Mouse (Mus musculus): ENCODE measurements at regions not wholly inside any gene's neighbourhood (a gene's known extent, or its start where the extent isn't known, plus 50 kb on each side); places are given as distances from the start of the nearest gene placed in this dataset.

DNA sequence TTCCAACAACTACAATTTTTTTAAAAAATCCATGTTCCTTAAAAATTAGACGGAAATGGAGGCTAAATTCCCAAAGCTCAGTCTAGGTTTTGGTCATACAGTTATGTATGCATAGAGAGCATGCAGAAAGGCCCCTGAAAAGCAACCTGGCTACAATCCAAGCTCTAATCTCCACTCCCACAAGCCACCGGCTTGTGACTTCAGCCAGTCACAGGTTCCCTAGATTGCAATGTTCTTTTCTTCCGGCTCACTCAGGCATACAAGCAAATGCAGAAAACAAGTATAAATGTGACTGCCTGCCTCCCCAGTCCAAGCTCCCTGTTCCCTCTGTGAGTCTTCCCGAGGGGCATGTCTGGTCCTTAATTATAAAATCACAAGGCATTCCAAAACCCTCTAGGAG lies 171.2 kb upstream of the Pou3f3 start:
- Histone ChIP-seq H3K4me1 (ENCODE audit: control insufficient read depth, insufficient read depth, low read length) (no peaks in the 10 kb centered on the region), H3K9me3 (replicated peaks; ENCODE audit: control insufficient read depth, insufficient read depth, low read length, poor library complexity, severe bottlenecking) (no peaks in the 10 kb centered on the region), H3K4me3 (ENCODE audit: low read depth, low read length) (no peak overlapping the region), H3K27me3 (ENCODE audit: control insufficient read depth, insufficient read depth, low read length, poor library complexity, severe bottlenecking) (no peaks in the 10 kb centered on the region), H3K36me3 (ENCODE audit: control insufficient read depth, insufficient read depth, low read length, poor library complexity, severe bottlenecking) (no peaks in the 10 kb centered on the region), H3K9ac (ENCODE audit: low read depth, poor library complexity, severe bottlenecking) (no peak overlapping the region), H3K27ac (ENCODE audit: insufficient read depth, low read length) (no peak overlapping the region)
- TF ChIP-seq POLR2A (IDR thresholded peaks at IDR 0.05; ENCODE audit: insufficient read depth, low read length): no peak
- no peak for TF ChIP-seq CTCF (IDR thresholded peaks at IDR 0.05; ENCODE audit: low read depth, low read length)
- no peak for TF ChIP-seq EP300 (IDR thresholded peaks at IDR 0.05; ENCODE audit: insufficient read depth, low read depth, low read length)

DNA sequence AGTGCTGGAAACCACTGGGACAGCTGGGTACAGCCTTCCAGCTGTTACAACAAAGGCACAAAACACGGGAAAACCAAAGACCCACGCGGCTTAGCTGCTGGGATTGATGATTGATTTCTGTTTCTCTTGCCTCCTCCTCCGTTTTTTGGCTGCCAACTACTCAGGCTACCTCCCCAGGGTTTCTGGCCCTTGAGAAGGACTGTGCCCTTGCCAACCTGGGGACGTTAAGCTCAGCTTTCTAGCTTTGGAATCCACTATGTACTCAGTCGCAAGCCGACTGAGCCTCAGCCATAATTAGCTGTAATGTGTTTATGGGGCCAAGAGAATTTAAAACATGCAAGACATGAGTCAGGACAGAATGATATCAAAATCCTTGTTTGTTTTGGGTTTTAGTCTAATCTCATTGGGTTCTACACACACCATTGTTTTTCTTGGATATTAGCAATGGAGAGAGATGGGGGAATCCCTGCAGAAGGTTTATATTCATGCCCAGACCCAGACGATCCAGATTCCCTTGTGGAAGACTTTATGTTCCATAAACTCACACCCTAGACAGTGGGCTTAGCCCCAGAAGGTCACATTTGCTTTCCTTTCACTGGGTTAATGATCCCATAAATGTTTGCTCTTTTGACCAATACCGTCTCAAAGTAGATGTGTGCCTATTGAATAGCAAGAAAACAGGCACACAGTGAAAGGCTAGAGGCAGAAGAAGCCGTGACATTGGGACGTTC lies 167.7 kb upstream of the Pou3f3 start:
- Histone ChIP-seq H3K27ac (ENCODE audit: insufficient read depth, low read length) (no peak overlapping the region), H3K27me3 (ENCODE audit: control insufficient read depth, insufficient read depth, low read length, poor library complexity, severe bottlenecking) (no peaks in the 10 kb centered on the region), H3K36me3 (ENCODE audit: control insufficient read depth, insufficient read depth, low read length, poor library complexity, severe bottlenecking) (no peaks in the 10 kb centered on the region), H3K4me1 (ENCODE audit: control insufficient read depth, insufficient read depth, low read length) (no peaks in the 10 kb centered on the region), H3K9me3 (replicated peaks; ENCODE audit: control insufficient read depth, insufficient read depth, low read length, poor library complexity, severe bottlenecking) (no peaks in the 10 kb centered on the region), H3K9ac (ENCODE audit: low read depth, poor library complexity, severe bottlenecking) (no peak overlapping the region), H3K4me3 (ENCODE audit: low read depth, low read length) (no peak overlapping the region)
- TF ChIP-seq CTCF (IDR thresholded peaks at IDR 0.05; ENCODE audit: low read depth, low read length): no peak
- TF ChIP-seq POLR2A (IDR thresholded peaks at IDR 0.05; ENCODE audit: insufficient read depth, low read length): no peak
- TF ChIP-seq EP300 (IDR thresholded peaks at IDR 0.05; ENCODE audit: insufficient read depth, low read depth, low read length): no peak

DNA sequence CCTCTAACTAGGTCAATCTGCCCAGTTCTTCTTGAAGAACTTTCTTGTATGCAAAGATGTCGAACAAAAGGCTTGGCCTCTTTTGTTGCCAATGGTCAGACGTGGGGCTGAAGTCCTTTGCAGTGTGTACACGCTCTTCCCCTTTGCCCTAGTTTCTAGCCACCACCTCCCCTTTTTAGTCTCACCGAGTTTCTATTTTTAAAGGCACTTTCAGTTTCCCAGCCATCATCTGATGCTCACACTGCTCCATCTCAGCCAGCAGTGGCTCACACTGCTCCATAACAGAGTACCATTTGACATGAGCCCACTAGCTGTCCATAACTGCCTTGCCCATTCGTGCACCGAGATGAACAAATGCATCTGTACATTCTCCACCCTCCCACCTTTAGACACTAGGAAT lies 162.7 kb upstream of the Pou3f3 start:
- TF ChIP-seq POLR2A (IDR thresholded peaks at IDR 0.05; ENCODE audit: insufficient read depth, low read length): no peak
- no peak for TF ChIP-seq EP300 (IDR thresholded peaks at IDR 0.05; ENCODE audit: insufficient read depth, low read depth, low read length)
- no peak for TF ChIP-seq CTCF (IDR thresholded peaks at IDR 0.05; ENCODE audit: low read depth, low read length)
- no peaks in the 10 kb centered on the region for H3K27me3 ChIP-seq (ENCODE audit: control insufficient read depth, insufficient read depth, low read length, poor library complexity, severe bottlenecking)
- no peaks in the 10 kb centered on the region for H3K36me3 ChIP-seq (ENCODE audit: control insufficient read depth, insufficient read depth, low read length, poor library complexity, severe bottlenecking)
- H3K9ac ChIP-seq (ENCODE audit: low read depth, poor library complexity, severe bottlenecking): no peak overlapping the region
- no peaks in the 10 kb centered on the region; the same call in 1 of the 2 replicates for H3K9me3 ChIP-seq (replicated peaks; ENCODE audit: control insufficient read depth, insufficient read depth, low read length, poor library complexity, severe bottlenecking)
- no peak overlapping the region for H3K4me3 ChIP-seq (ENCODE audit: low read depth, low read length)
- H3K27ac ChIP-seq (ENCODE audit: insufficient read depth, low read length): no peak overlapping the region
- H3K4me1 ChIP-seq (ENCODE audit: control insufficient read depth, insufficient read depth, low read length): no peaks in the 10 kb centered on the region

DNA sequence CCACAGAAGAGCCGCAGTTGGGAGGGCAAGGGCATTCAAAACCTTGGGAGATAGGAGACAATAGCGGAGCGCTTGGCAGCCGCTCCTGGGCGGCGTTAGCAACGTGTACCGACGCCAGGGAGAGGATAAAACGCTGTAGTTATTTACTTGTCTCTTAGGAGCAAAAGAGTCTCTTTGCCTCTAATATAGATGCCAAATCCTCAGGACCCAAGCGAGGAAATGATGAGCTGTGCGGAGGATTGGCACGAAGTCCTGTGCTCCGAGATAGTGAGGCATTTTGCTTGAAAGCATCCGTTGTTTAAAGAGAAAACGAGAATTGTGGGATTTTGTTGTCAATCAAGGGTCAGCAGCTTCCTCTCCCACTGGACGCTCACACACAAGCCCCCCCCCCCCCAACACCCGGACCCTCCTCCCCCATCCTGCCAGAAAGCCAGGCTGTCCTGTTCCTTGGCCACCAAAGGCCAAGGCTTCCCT lies 156.5 kb upstream of the Pou3f3 start:
- Histone ChIP-seq H3K36me3 (ENCODE audit: control insufficient read depth, insufficient read depth, low read length, poor library complexity, severe bottlenecking) (no peaks in the 10 kb centered on the region), H3K9ac (ENCODE audit: low read depth, poor library complexity, severe bottlenecking) (no peak overlapping the region), H3K27ac (ENCODE audit: insufficient read depth, low read length) (no peak overlapping the region), H3K4me1 (ENCODE audit: control insufficient read depth, insufficient read depth, low read length) (no peaks in the 10 kb centered on the region), H3K9me3 (replicated peaks; ENCODE audit: control insufficient read depth, insufficient read depth, low read length, poor library complexity, severe bottlenecking) (no peaks in the 10 kb centered on the region; the same call in 1 of the 2 replicates), H3K4me3 (ENCODE audit: low read depth, low read length) (no peak overlapping the region), H3K27me3 (ENCODE audit: control insufficient read depth, insufficient read depth, low read length, poor library complexity, severe bottlenecking) (no peaks in the 10 kb centered on the region)
- TF ChIP-seq EP300 (IDR thresholded peaks at IDR 0.05; ENCODE audit: insufficient read depth, low read depth, low read length) (no peak), POLR2A (IDR thresholded peaks at IDR 0.05; ENCODE audit: insufficient read depth, low read length) (no peak), CTCF (IDR thresholded peaks at IDR 0.05; ENCODE audit: low read depth, low read length) (no peak)

DNA sequence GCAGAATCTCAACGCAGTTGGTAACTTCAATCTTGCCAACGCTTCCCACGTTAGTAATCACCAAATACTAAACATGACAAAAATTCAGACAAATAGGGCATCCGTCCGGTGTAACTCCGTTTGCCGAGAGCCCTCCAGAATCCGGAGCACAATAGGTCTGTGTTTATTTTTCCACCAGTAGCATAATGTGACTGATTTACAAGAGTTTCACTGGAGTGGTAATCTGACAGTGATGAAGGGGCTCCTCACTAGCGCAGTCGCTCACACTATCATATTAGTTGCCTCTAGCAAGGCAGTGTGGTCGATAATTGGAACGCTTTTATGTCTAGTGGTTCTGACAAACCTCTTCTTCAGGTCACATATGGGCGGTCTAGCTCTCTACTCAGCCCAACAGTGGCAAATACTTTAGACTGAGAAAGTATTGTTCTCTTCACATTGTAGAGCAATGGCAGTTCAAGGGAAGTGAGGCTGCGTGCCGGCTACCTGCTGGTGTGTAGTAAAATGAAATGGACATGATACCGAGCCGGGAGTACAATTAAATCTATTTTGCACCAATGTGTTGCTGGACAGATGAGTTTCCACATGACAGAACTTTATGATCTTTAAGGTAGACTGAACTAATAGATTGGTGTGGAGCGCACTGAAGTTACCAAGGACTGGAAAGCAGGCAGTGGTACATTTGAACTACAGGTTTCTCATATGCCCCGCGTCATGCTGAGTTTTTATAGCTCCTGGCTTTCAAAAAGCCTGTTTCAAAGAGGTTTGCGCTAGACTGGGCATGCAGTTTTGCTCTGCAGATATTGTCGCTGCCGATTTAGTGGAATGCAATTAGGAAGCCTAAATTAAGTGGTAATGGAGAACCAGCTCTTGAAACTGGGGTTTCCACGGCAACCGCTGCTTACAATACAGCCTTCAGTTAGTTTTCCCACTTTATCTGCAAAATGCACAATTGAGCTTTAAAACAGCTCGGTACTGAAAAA lies 155.7 kb upstream of the Pou3f3 start:
- Histone ChIP-seq H3K36me3 (ENCODE audit: control insufficient read depth, insufficient read depth, low read length, poor library complexity, severe bottlenecking) (no peaks in the 10 kb centered on the region), H3K9ac (ENCODE audit: low read depth, poor library complexity, severe bottlenecking) (no peak overlapping the region), H3K27ac (ENCODE audit: insufficient read depth, low read length) (no peak overlapping the region), H3K4me1 (ENCODE audit: control insufficient read depth, insufficient read depth, low read length) (no peaks in the 10 kb centered on the region), H3K4me3 (ENCODE audit: low read depth, low read length) (no peak overlapping the region), H3K27me3 (ENCODE audit: control insufficient read depth, insufficient read depth, low read length, poor library complexity, severe bottlenecking) (no peaks in the 10 kb centered on the region), H3K9me3 (replicated peaks; ENCODE audit: control insufficient read depth, insufficient read depth, low read length, poor library complexity, severe bottlenecking) (no peaks in the 10 kb centered on the region; the same call in 1 of the 2 replicates)
- TF ChIP-seq POLR2A (IDR thresholded peaks at IDR 0.05; ENCODE audit: insufficient read depth, low read length) (no peak), CTCF (IDR thresholded peaks at IDR 0.05; ENCODE audit: low read depth, low read length) (no peak), EP300 (IDR thresholded peaks at IDR 0.05; ENCODE audit: insufficient read depth, low read depth, low read length) (no peak)

Measured in ES-Bruce4 (cell line).